Mouse (Mus musculus): ENCODE results near the gene Rps6ka6.

DNA sequence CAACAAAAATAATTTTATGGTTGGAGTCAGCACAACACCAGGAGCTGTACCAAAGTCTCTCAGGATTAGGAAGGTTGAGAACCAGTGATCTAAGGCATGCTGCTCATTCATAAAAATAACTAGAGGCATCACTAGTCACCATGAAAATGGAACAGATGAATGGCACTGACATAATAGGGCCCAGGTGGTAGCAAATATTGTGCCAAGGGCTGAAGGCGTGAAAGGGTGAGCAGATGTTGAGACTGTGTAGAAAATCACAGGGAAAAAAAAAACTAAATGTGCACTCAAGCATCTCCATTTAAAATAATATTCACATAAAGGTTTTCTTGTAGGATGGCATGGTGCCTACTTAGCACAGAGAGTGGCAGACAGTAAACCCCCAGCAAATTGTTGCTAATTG, 19.6 kb downstream of the Rps6ka6 start:
- TF ChIP-seq POLR2A (IDR thresholded peaks at IDR 0.05; ENCODE audit: low read depth, low read length) (no peak), CTCF (IDR thresholded peaks at IDR 0.05; ENCODE audit: extremely low read depth, insufficient read depth, insufficient read length, insufficient replicate concordance) (no peak)
